Mouse (Mus musculus) liver, embryonic 16.5 days (tissue): ENCODE results near the gene Mtch1. TPM values are rescaled to one million over a fixed set of nuclear protein-coding genes. Genes with fewer than 3 reads are reported as not detected.

Experiments
- polyA plus RNA-seq: library from polyadenylated mRNA; unstranded; fragments of >200 nt; fragmentation: Nextera tagmentation; extraction: Ambion mirVana; gene quantifications from 2 replicates; pipeline ENCODE4 v1.2.1, GENCODE M21; 2015

Gene Mtch1
- polyA plus RNA-seq, 1 experiment from 2014 or later, result 48.5 TPM

Other genes starting within 250 kb of the Mtch1 start
- 9.9 and 10.9 TPM in 2 replicates for gene Rab44, start 233.8 kb downstream of the Mtch1 start, polyA plus RNA-seq
- 0.09 and 0.24 TPM in 2 replicates for gene Cpne5, start 109.8 kb downstream of the Mtch1 start, polyA plus RNA-seq
- gene Ppil1, start 83.7 kb downstream of the Mtch1 start, polyA plus RNA-seq, result 70.1 and 76.8 TPM in 2 replicates
- gene BC004004, start 79.1 kb downstream of the Mtch1 start, polyA plus RNA-seq, result 82.1 and 90.5 TPM in 2 replicates
- gene Pi16, start 30.3 kb downstream of the Mtch1 start, polyA plus RNA-seq, result 2.0 and 2.6 TPM in 2 replicates
- gene Fgd2, start 13.0 kb upstream of the Mtch1 start, polyA plus RNA-seq, result 7.7 and 8.1 TPM in 2 replicates
- gene Pim1, start 142.8 kb upstream of the Mtch1 start, polyA plus RNA-seq, result 74.7 and 80.0 TPM in 2 replicates
- gene Gm17657, start 201.7 kb upstream of the Mtch1 start, polyA plus RNA-seq, result not detected in 2 replicates
- 2.7 TPM in 2 replicates for gene Tbc1d22b, start 201.9 kb upstream of the Mtch1 start, polyA plus RNA-seq
- 0.22 TPM in 1 of 2 replicates, not detected in the other for gene Tmem217, start 204.5 kb upstream of the Mtch1 start, polyA plus RNA-seq